1 mouse cellular context compared by ENCODE assay signal in genomic region chr9:71160849-71161711, GRCm38 (mm10).
TF ChIP-seq lines count a peak whose summit lies in the region.

No protein-coding gene starts in this region.

TF ChIP-seq in MEL, 35 proteins besides CTCF, POLR2A, EP300 and RAD21 (continued from another document):
- TF ChIP-seq ELF1 (IDR thresholded peaks at IDR 0.05; ENCODE audit: low read depth, low read length) (peak; percentile 33; the same call in 1 of the 2 replicates), SMC3 (IDR thresholded peaks at IDR 0.05; ENCODE audit: low read depth, low read length) (no peak), NRF1 (IDR thresholded peaks at IDR 0.05; ENCODE audit: insufficient read depth, low read depth, low read length, poor library complexity, severe bottlenecking) (no peak), CHD2 (IDR thresholded peaks at IDR 0.05; ENCODE audit: low read length) (no peak), ZKSCAN1 (IDR thresholded peaks at IDR 0.05; ENCODE audit: low read depth, low read length) (no peak), E2F4 (IDR thresholded peaks at IDR 0.05; ENCODE audit: borderline replicate concordance, low read depth, low read length) (no peak), UBTF (IDR thresholded peaks at IDR 0.05; ENCODE audit: borderline replicate concordance, insufficient read depth, low read depth, low read length) (no peak), MYB (IDR thresholded peaks at IDR 0.05; ENCODE audit: low read depth, low read length) (0 out of 2 replicates have a peak, but pooled peaks have one; percentile 36), TBP (IDR thresholded peaks at IDR 0.05; ENCODE audit: low read depth, low read length) (peak; percentile 98), MXI1 (IDR thresholded peaks at IDR 0.05; ENCODE audit: low read depth, low read length) (peak; percentile 54; the same call in 1 of the 2 replicates), USF1 (IDR thresholded peaks at IDR 0.05; ENCODE audit: low read depth, low read length) (no peak), ETS1 (IDR thresholded peaks at IDR 0.05; ENCODE audit: low read depth, low read length) (peak; percentile 63; the same call in 1 of the 2 replicates), ZC3H11A (IDR thresholded peaks at IDR 0.05; ENCODE audit: low read depth, low read length) (no peak), JUND (IDR thresholded peaks at IDR 0.05; ENCODE audit: low read depth, low read length) (no peak), USF2 (IDR thresholded peaks at IDR 0.05; ENCODE audit: borderline replicate concordance in 1 of 2, insufficient read depth in 1 of 2, low read depth in 1 of 2, low read length in 2 of 2) (no peak), MEF2A (IDR thresholded peaks at IDR 0.05; ENCODE audit: extremely low read depth, insufficient replicate concordance, low read depth, low read length, poor library complexity, severe bottlenecking) (no peak), RCOR1 (IDR thresholded peaks at IDR 0.05; ENCODE audit: low read depth, low read length) (peak; percentile 77; the same call in 1 of the 2 replicates), GABPA (IDR thresholded peaks at IDR 0.05; ENCODE audit: low read depth, low read length) (no peak), POLR2AphosphoS5 (IDR thresholded peaks at IDR 0.05; ENCODE audit: borderline replicate concordance, low read depth, low read length) (no peak), ZMIZ1 (IDR thresholded peaks at IDR 0.05; ENCODE audit: low read depth, low read length) (no peak; the same call in 1 of the 2 replicates), CHD1 (IDR thresholded peaks at IDR 0.05; ENCODE audit: low read depth, low read length) (no peak; the same call in 1 of the 2 replicates), MAFK (IDR thresholded peaks at IDR 0.05; ENCODE audit: borderline replicate concordance, low read depth, low read length) (no peak), HCFC1 (IDR thresholded peaks at IDR 0.05; ENCODE audit: low read depth, low read length) (no peak)
